In genomic region chr11:116443311-116443710, GRCm38 (mm10) we compare ENCODE assay signal across 1 mouse cellular context.
TF ChIP-seq lines count a peak whose summit lies in the region.

No protein-coding gene starts in this region.

TF ChIP-seq in CH12.LX, 34 proteins besides CTCF, POLR2A, EP300 and RAD21:
- TF ChIP-seq TBP (conservative IDR thresholded peaks at IDR 0.05; ENCODE audit: low read depth, low read length) (no peak), USF1 (IDR thresholded peaks at IDR 0.05; ENCODE audit: low read depth, low read length) (no peak), MAFK (IDR thresholded peaks at IDR 0.05; ENCODE audit: insufficient replicate concordance, low read length) (no peak), SIN3A (IDR thresholded peaks at IDR 0.05; ENCODE audit: low read length) (no peak), PAX5 (IDR thresholded peaks at IDR 0.05; ENCODE audit: low read length) (no peak), MXI1 (IDR thresholded peaks at IDR 0.05; ENCODE audit: low read depth, low read length) (no peak), MYC (IDR thresholded peaks at IDR 0.05; ENCODE audit: low read depth, low read length) (no peak), ZC3H11A (IDR thresholded peaks at IDR 0.05; ENCODE audit: low read depth, low read length) (no peak), MAX (IDR thresholded peaks at IDR 0.05; ENCODE audit: low read length) (no peak), MEF2A (IDR thresholded peaks at IDR 0.05; ENCODE audit: borderline replicate concordance, low read depth, low read length) (no peak), CHD2 (IDR thresholded peaks at IDR 0.05; ENCODE audit: low read length) (no peak), USF2 (conservative IDR thresholded peaks at IDR 0.05; ENCODE audit: low read depth, low read length) (no peak), ZKSCAN1 (IDR thresholded peaks at IDR 0.05; ENCODE audit: borderline replicate concordance, low read depth, low read length) (no peak), ELF1 (IDR thresholded peaks at IDR 0.05; ENCODE audit: low read depth, low read length) (no peak), NELFE (IDR thresholded peaks at IDR 0.05; ENCODE audit: low read depth, low read length) (no peak), E2F4 (IDR thresholded peaks at IDR 0.05; ENCODE audit: insufficient replicate concordance, low read depth, low read length) (no peak), BHLHE40 (IDR thresholded peaks at IDR 0.05; ENCODE audit: low read depth, low read length) (no peak), HCFC1 (IDR thresholded peaks at IDR 0.05; ENCODE audit: low read depth, low read length) (no peak), SMC3 (IDR thresholded peaks at IDR 0.05; ENCODE audit: low read depth, low read length) (no peak)
